Mouse (Mus musculus): Measurements from ENCODE around the gene Prkag3. TPM values are rescaled to one million over a fixed set of nuclear protein-coding genes. Genes with fewer than 3 reads are reported as not detected.
A peak's percentile ranks its signal among the peaks of the same experiment; 100 is the strongest.

Gene Prkag3
- polyA plus RNA-seq, 1 experiment from 2014 or later: 6.4 TPM

GRCm38 (mm10) chr1:74771931-74772620 is 23.1 kb upstream of the Prkag3 start:
- H3K27me3 ChIP-seq (replicated peaks; ENCODE audit: control insufficient read depth, insufficient read depth, low read length): peaks cover 75% of the 10 kb centered on the region
- H3K36me3 ChIP-seq (ENCODE audit: control insufficient read depth, insufficient read depth, low read length): no peaks in the 10 kb centered on the region
- under 1% methylated on average over 22 of the region's 51 CpGs for WGBS
- peak overlapping the region; percentile 62 for H3K9ac ChIP-seq (ENCODE audit: low read depth, low read length)
- peak overlapping the region; percentile 87 for H3K4me2 ChIP-seq (ENCODE audit: low read depth, low read length)
- peaks cover 16% of the 10 kb centered on the region for H3K4me1 ChIP-seq (ENCODE audit: control insufficient read depth, insufficient read depth, low read length)
- no peaks in the 10 kb centered on the region for H3K9me3 ChIP-seq (ENCODE audit: control insufficient read depth, low read length)
- peak overlapping the region; percentile 54 for H3K4me3 ChIP-seq (ENCODE audit: low read depth, low read length)
- DNase-seq (ENCODE audit: low spot score): no peak
- peak; percentile 16; the same call in 1 of the 2 replicates for ATAC-seq (ENCODE audit: low read depth)
- H3K27ac ChIP-seq (replicated peaks; ENCODE audit: low read depth, low read length): no peak overlapping the region; the same call in 1 of the 2 replicates

- no CpG with 5 or more reads among the region's 8 CpGs for WGBS
- peak within 1 kb of the TSS; percentile 54 for H3K4me3 ChIP-seq (ENCODE audit: low read depth, low read length)
- no peak for DNase-seq (ENCODE audit: low spot score)
- peak within 1 kb of the TSS; percentile 87 for H3K4me2 ChIP-seq (ENCODE audit: low read depth, low read length)
- ATAC-seq (ENCODE audit: low read depth): no peak
- H3K27ac ChIP-seq (replicated peaks; ENCODE audit: low read depth, low read length): no peak within 1 kb of the TSS; the same call in 1 of the 2 replicates
- no peaks in the 10 kb centered on the region for H3K36me3 ChIP-seq (ENCODE audit: control insufficient read depth, insufficient read depth, low read length)
- peaks cover 16% of the 10 kb centered on the region for H3K4me1 ChIP-seq (ENCODE audit: control insufficient read depth, insufficient read depth, low read length)
- H3K27me3 ChIP-seq (replicated peaks; ENCODE audit: control insufficient read depth, insufficient read depth, low read length): peaks cover 73% of the 10 kb centered on the region
- H3K9me3 ChIP-seq (ENCODE audit: control insufficient read depth, low read length): no peaks in the 10 kb centered on the region
- H3K9ac ChIP-seq (ENCODE audit: low read depth, low read length): peak within 1 kb of the TSS; percentile 62
These were observed 22.7 kb upstream of the Prkag3 start, which contains the start of gene Wnt6 for GRCm38 (mm10) chr1:74771845-74771930. Wnt6 (plus strand) TSS chr1:74771892.

GRCm38 (mm10) chr1:74771467-74771844 is 22.4 kb upstream of the Prkag3 start:
- H3K4me1 ChIP-seq (ENCODE audit: control insufficient read depth, insufficient read depth, low read length): peaks cover 16% of the 10 kb centered on the region
- no peaks in the 10 kb centered on the region for H3K9me3 ChIP-seq (ENCODE audit: control insufficient read depth, low read length)
- peak overlapping the region; percentile 87 for H3K4me2 ChIP-seq (ENCODE audit: low read depth, low read length)
- WGBS: under 1% methylated on average over 18 of the region's 26 CpGs
- no peak for DNase-seq (ENCODE audit: low spot score)
- ATAC-seq (ENCODE audit: low read depth): peak; percentile 41
- peak overlapping the region; percentile 54 for H3K4me3 ChIP-seq (ENCODE audit: low read depth, low read length)
- H3K27ac ChIP-seq (replicated peaks; ENCODE audit: low read depth, low read length): no peak overlapping the region; the same call in 1 of the 2 replicates
- peak overlapping the region; percentile 62 for H3K9ac ChIP-seq (ENCODE audit: low read depth, low read length)
- no peaks in the 10 kb centered on the region for H3K36me3 ChIP-seq (ENCODE audit: control insufficient read depth, insufficient read depth, low read length)
- H3K27me3 ChIP-seq (replicated peaks; ENCODE audit: control insufficient read depth, insufficient read depth, low read length): peaks cover 72% of the 10 kb centered on the region

GRCm38 (mm10) chr1:74770727-74771466 is 21.9 kb upstream of the Prkag3 start:
- H3K4me3 ChIP-seq (ENCODE audit: low read depth, low read length): peak overlapping the region; percentile 54
- WGBS: 3% methylated on average over 31 of the region's 35 CpGs
- H3K4me2 ChIP-seq (ENCODE audit: low read depth, low read length): peak overlapping the region; percentile 87
- ATAC-seq (ENCODE audit: low read depth) (no peak; the same call in 1 of the 2 replicates), DNase-seq (ENCODE audit: low spot score) (no peak)
- no peak overlapping the region; the same call in 1 of the 2 replicates for H3K27ac ChIP-seq (replicated peaks; ENCODE audit: low read depth, low read length)
- peaks cover 16% of the 10 kb centered on the region for H3K4me1 ChIP-seq (ENCODE audit: control insufficient read depth, insufficient read depth, low read length)
- H3K9ac ChIP-seq (ENCODE audit: low read depth, low read length): peak overlapping the region; percentile 62; the same call in 1 of the 2 replicates
- no peaks in the 10 kb centered on the region for H3K9me3 ChIP-seq (ENCODE audit: control insufficient read depth, low read length)
- peaks cover 67% of the 10 kb centered on the region for H3K27me3 ChIP-seq (replicated peaks; ENCODE audit: control insufficient read depth, insufficient read depth, low read length)
- no peaks in the 10 kb centered on the region for H3K36me3 ChIP-seq (ENCODE audit: control insufficient read depth, insufficient read depth, low read length)

DNA sequence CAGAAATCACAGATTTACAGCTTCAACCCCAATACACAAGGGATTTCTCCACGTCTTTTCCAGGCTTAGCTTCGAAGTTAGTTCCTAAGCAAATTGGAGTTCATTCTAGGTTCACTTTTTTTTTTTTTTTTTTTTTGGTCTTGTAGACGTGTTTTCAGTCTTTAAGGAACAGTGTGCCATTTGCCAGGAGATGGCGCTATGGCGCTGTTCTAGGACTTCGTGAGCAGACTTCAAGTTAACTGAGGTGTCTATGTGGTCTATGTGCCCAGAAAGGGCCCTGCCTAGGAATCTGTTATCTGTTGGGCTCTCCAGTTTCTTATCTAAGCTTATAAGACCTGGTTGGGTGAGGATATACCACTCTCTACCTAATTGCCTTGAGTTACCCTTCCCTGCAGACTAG is 14.1 kb upstream of the Prkag3 start:
- H3K9me3 ChIP-seq (ENCODE audit: control insufficient read depth, low read length): no peaks in the 10 kb centered on the region
- 0% methylated on average over 6 of the region's 6 CpGs for WGBS
- peak; percentile 89 for DNase-seq (ENCODE audit: low spot score)
- no peaks in the 10 kb centered on the region for H3K36me3 ChIP-seq (ENCODE audit: control insufficient read depth, insufficient read depth, low read length)
- no peak overlapping the region for H3K27ac ChIP-seq (replicated peaks; ENCODE audit: low read depth, low read length)
- H3K9ac ChIP-seq (ENCODE audit: low read depth, low read length): no peak overlapping the region
- peaks cover 3% of the 10 kb centered on the region; the same call in 1 of the 2 replicates for H3K27me3 ChIP-seq (replicated peaks; ENCODE audit: control insufficient read depth, insufficient read depth, low read length)
- H3K4me2 ChIP-seq (ENCODE audit: low read depth, low read length): no peak overlapping the region
- no peak overlapping the region for H3K4me3 ChIP-seq (ENCODE audit: low read depth, low read length)
- no peaks in the 10 kb centered on the region for H3K4me1 ChIP-seq (ENCODE audit: control insufficient read depth, insufficient read depth, low read length)
- no peak for ATAC-seq (ENCODE audit: low read depth)

- H3K9me3 ChIP-seq (ENCODE audit: control insufficient read depth, low read length): no peaks in the 10 kb centered on the region
- ATAC-seq (ENCODE audit: low read depth): peak; percentile 65; the same call in 1 of the 2 replicates
- no peaks in the 10 kb centered on the region for H3K27me3 ChIP-seq (replicated peaks; ENCODE audit: control insufficient read depth, insufficient read depth, low read length)
- no peaks in the 10 kb centered on the region for H3K36me3 ChIP-seq (ENCODE audit: control insufficient read depth, insufficient read depth, low read length)
- H3K4me1 ChIP-seq (ENCODE audit: control insufficient read depth, insufficient read depth, low read length): no peaks in the 10 kb centered on the region
- no peak overlapping the region for H3K27ac ChIP-seq (replicated peaks; ENCODE audit: low read depth, low read length)
- H3K4me2 ChIP-seq (ENCODE audit: low read depth, low read length): no peak overlapping the region
- no peak overlapping the region for H3K9ac ChIP-seq (ENCODE audit: low read depth, low read length)
- H3K4me3 ChIP-seq (ENCODE audit: low read depth, low read length): no peak overlapping the region
- peak; percentile 78 for DNase-seq (ENCODE audit: low spot score)
- 17% methylated on average over 4 of the region's 4 CpGs for WGBS
These were observed 10.8 kb upstream of the Prkag3 start for GRCm38 (mm10) chr1:74759773-74760172.

DNA sequence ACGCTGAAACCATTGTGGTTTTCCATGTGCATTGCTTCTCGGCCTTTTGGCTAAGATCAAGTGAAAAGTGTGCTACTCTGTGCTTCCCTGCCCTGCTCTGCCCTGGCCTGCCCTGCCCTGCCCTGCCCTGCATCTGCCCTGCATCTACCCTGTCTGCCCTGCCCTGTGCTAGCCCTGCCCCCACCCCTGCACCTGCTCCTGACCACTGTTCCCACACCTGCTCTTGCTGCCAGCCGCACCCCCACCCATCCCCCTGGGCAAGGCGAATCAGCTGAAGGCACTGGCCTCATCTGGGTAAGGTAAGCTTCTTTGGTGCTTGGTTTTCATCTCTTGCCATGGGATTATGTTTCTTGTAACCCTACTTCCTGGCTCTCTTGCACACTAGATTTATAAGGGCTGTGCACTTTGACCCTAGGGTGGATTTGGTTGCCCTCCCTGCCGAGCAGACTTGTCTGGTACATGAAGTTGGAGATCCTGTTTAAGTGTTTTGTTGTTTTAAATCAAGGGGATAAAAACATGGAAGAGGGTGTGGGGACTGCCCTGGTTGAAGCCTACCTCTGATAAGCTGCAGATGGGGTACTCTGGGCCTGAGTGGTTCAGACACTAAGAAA is 5.3 kb upstream of the Prkag3 start:
- no peaks in the 10 kb centered on the region for H3K36me3 ChIP-seq (ENCODE audit: control insufficient read depth, insufficient read depth, low read length)
- ATAC-seq (ENCODE audit: low read depth) (peak; percentile 85), DNase-seq (ENCODE audit: low spot score) (no peak)
- H3K4me1 ChIP-seq (ENCODE audit: control insufficient read depth, insufficient read depth, low read length): no peaks in the 10 kb centered on the region; the same call in 1 of the 2 replicates
- no peak overlapping the region for H3K27ac ChIP-seq (replicated peaks; ENCODE audit: low read depth, low read length)
- no peak overlapping the region for H3K4me2 ChIP-seq (ENCODE audit: low read depth, low read length)
- H3K27me3 ChIP-seq (replicated peaks; ENCODE audit: control insufficient read depth, insufficient read depth, low read length): no peaks in the 10 kb centered on the region
- 52% methylated on average over 5 of the region's 5 CpGs for WGBS
- H3K4me3 ChIP-seq (ENCODE audit: low read depth, low read length): no peak overlapping the region
- no peak overlapping the region for H3K9ac ChIP-seq (ENCODE audit: low read depth, low read length)
- H3K9me3 ChIP-seq (ENCODE audit: control insufficient read depth, low read length): no peaks in the 10 kb centered on the region

DNA sequence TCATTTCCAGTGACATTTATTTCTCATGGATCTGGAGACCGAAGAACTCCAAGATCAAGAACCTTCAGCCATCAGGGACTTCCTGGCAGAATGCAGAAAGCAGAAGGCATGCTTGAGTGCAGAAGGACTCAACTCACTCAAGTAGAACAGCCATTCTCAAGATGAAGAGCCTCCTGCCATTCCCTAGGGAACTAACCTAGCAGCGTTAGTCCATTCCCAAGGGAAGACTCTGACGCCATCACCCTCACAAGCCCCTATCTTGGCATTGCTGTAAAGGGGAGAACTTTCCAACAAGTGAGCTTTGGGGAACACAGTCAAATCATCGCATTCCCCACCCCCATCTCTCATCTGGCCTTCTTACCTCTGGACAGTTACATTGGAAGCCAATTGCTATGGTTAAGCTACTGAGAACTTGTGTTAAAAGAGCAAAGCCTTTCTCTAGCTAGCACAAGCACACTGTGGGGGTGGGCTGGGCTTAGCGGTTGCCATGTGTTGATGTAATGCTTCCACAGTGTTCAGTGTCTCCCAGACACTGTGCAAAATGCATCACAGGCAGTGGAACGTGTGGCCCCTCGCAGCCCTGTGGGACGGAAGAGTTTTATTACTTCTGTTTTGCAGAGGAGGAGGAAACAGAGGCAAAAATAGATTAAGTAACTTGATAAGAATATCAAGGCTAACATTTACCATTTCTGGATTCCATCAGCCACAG is 4.4 kb upstream of the Prkag3 start:
- no peak for DNase-seq (ENCODE audit: low spot score)
- peaks cover 5% of the 10 kb centered on the region for H3K4me1 ChIP-seq (ENCODE audit: control insufficient read depth, insufficient read depth, low read length)
- H3K27me3 ChIP-seq (replicated peaks; ENCODE audit: control insufficient read depth, insufficient read depth, low read length): no peaks in the 10 kb centered on the region
- H3K9ac ChIP-seq (ENCODE audit: low read depth, low read length): no peak overlapping the region
- 71% methylated on average over 8 of the region's 8 CpGs for WGBS
- H3K4me2 ChIP-seq (ENCODE audit: low read depth, low read length): no peak overlapping the region
- no peak for ATAC-seq (ENCODE audit: low read depth)
- H3K27ac ChIP-seq (replicated peaks; ENCODE audit: low read depth, low read length): no peak overlapping the region
- no peaks in the 10 kb centered on the region for H3K9me3 ChIP-seq (ENCODE audit: control insufficient read depth, low read length)
- no peaks in the 10 kb centered on the region for H3K36me3 ChIP-seq (ENCODE audit: control insufficient read depth, insufficient read depth, low read length)
- H3K4me3 ChIP-seq (ENCODE audit: low read depth, low read length): no peak overlapping the region

Measured in embryonic facial prominence, embryonic 14.5 days (tissue).